Mouse (Mus musculus): ENCODE measurements around the gene Mapkapk2.

- TF ChIP-seq EP300 (IDR thresholded peaks at IDR 0.05; ENCODE audit: insufficient read depth, low read depth, low read length): no peak
- TF ChIP-seq POLR2A (IDR thresholded peaks at IDR 0.05; ENCODE audit: insufficient read depth, low read depth, low read length): no peak
- no peak for TF ChIP-seq CTCF (IDR thresholded peaks at IDR 0.05)
Measured at GRCm38 (mm10) chr1:131089525-131090127, 8.0 kb downstream of the Mapkapk2 start.
